Mouse (Mus musculus): ENCODE measurements around the gene Pkm.

GRCm38 (mm10) chr9:59727569-59728286 is 71.6 kb downstream of the Pkm start:
- TF ChIP-seq CTCF (IDR thresholded peaks at IDR 0.05) (no peak), EP300 (IDR thresholded peaks at IDR 0.05) (no peak)

Data from lung, postnatal 0 days (tissue).